12 mouse cellular contexts compared by ENCODE assay signal in genomic region chr17:80946091-80946885, GRCm38 (mm10). TPM values are rescaled to one million over a fixed set of nuclear protein-coding genes. Genes with fewer than 3 reads are reported as not detected.
DNase-seq lines count a peak whose midpoint lies in the region; ATAC-seq lines count a peak whose summit lies in the region.
"Had no signal": no experiment of that assay in that cellular context is flagged by ENCODE, and none has a peak within 500 bp of the region (broad histone marks: within the 10 kb centered on the region; RNA-seq: fewer than 3 reads in every experiment).

No protein-coding gene starts in this region.

- H3K4me2 ChIP-seq in embryonic facial prominence, embryonic 12.5 days (replicated peaks), result peak overlapping the region; percentile 7; the same call in 1 of the 2 replicates
- peak overlapping the region; percentile 25; the same call in 1 of the 2 replicates for H3K4me2 ChIP-seq in lung, embryonic 16.5 days (ENCODE audit: low read depth, low read length)
- peak overlapping the region; percentile 48 for H3K4me2 ChIP-seq in hindbrain, embryonic 12.5 days (replicated peaks)
- peak overlapping the region; percentile 85 for H3K4me2 ChIP-seq in neural tube, embryonic 13.5 days
- H3K4me2 ChIP-seq: stomach, embryonic 15.5 days had no signal

- H3K4me1 ChIP-seq in embryonic facial prominence, embryonic 12.5 days, result no peaks in the 10 kb centered on the region
- H3K4me1 ChIP-seq in embryonic facial prominence, embryonic 10.5 days, result peaks cover 13% of the 10 kb centered on the region
- peaks cover 3% of the 10 kb centered on the region; the same call in 1 of the 2 replicates for H3K4me1 ChIP-seq in lung, embryonic 16.5 days (replicated peaks; ENCODE audit: control insufficient read depth, insufficient read depth, low read length)
- peaks cover 15% of the 10 kb centered on the region for H3K4me1 ChIP-seq in hindbrain, embryonic 12.5 days
- peaks cover 43% of the 10 kb centered on the region for H3K4me1 ChIP-seq in neural tube, embryonic 13.5 days (replicated peaks)

- H3K9me3 ChIP-seq in embryonic facial prominence, embryonic 12.5 days, result no peaks in the 10 kb centered on the region
- no peaks in the 10 kb centered on the region for H3K9me3 ChIP-seq in embryonic facial prominence, embryonic 10.5 days
- no peaks in the 10 kb centered on the region for H3K9me3 ChIP-seq in lung, embryonic 16.5 days (ENCODE audit: control insufficient read depth, low read length)
- H3K9me3 ChIP-seq in hindbrain, embryonic 12.5 days (replicated peaks), result no peaks in the 10 kb centered on the region
- H3K9me3 ChIP-seq in neural tube, embryonic 13.5 days, result no peaks in the 10 kb centered on the region
- H3K9me3 ChIP-seq: limb, embryonic 12.5 days; stomach, embryonic 15.5 days had no signal

- no peak for ATAC-seq in embryonic facial prominence, embryonic 12.5 days (ENCODE audit: insufficient number of reproducible peaks, insufficient read depth, low FRiP score, low TSS enrichment)
- peak; percentile 23; the same call in 1 of the 2 replicates for ATAC-seq in lung, embryonic 16.5 days (ENCODE audit: low read depth)
- no peak for ATAC-seq in hindbrain, embryonic 12.5 days (ENCODE audit: low FRiP score)
- ATAC-seq in neural tube, embryonic 13.5 days (ENCODE audit: low read depth), result no peak

- no peak overlapping the region for H3K9ac ChIP-seq in embryonic facial prominence, embryonic 12.5 days
- H3K9ac ChIP-seq in lung, embryonic 16.5 days (ENCODE audit: low read length), result no peak overlapping the region
- no peak overlapping the region; the same call in 1 of the 2 replicates for H3K9ac ChIP-seq in hindbrain, embryonic 12.5 days
- H3K9ac ChIP-seq in neural tube, embryonic 13.5 days, result peak overlapping the region; percentile 65
- H3K9ac ChIP-seq: limb, embryonic 12.5 days; stomach, embryonic 15.5 days had no signal

- no peak overlapping the region for H3K27ac ChIP-seq in embryonic facial prominence, embryonic 12.5 days
- no peak overlapping the region for H3K27ac ChIP-seq in embryonic facial prominence, embryonic 10.5 days (replicated peaks)
- H3K27ac ChIP-seq in lung, embryonic 16.5 days (ENCODE audit: low read length), result no peak overlapping the region
- no peak overlapping the region for H3K27ac ChIP-seq in hindbrain, embryonic 12.5 days
- peak overlapping the region; percentile 38; the same call in 1 of the 2 replicates for H3K27ac ChIP-seq in neural tube, embryonic 13.5 days (replicated peaks)
- H3K27ac ChIP-seq: limb, embryonic 12.5 days; stomach, embryonic 15.5 days had no signal

- H3K36me3 ChIP-seq in embryonic facial prominence, embryonic 12.5 days, result no peaks in the 10 kb centered on the region
- H3K36me3 ChIP-seq in embryonic facial prominence, embryonic 10.5 days (replicated peaks), result no peaks in the 10 kb centered on the region
- no peaks in the 10 kb centered on the region for H3K36me3 ChIP-seq in lung, embryonic 16.5 days (ENCODE audit: control insufficient read depth, insufficient read depth, low read length)
- no peaks in the 10 kb centered on the region for H3K36me3 ChIP-seq in hindbrain, embryonic 12.5 days
- H3K36me3 ChIP-seq in neural tube, embryonic 13.5 days, result no peaks in the 10 kb centered on the region
- H3K36me3 ChIP-seq: G1E; limb, embryonic 12.5 days; stomach, embryonic 15.5 days had no signal

- DNase-seq in embryonic facial prominence, embryonic 10.5 days (ENCODE audit: low spot score), result no peak
- DNase-seq in lung, postnatal 4 days, result no peak
- no peak for DNase-seq in urinary bladder, postnatal 10 days (ENCODE audit: low spot score)
- DNase-seq in MN1 (ENCODE audit: low spot score), result no peak
- DNase-seq: heart, adult 18-20 months had no signal

- no peak overlapping the region for H3K4me3 ChIP-seq in embryonic facial prominence, embryonic 12.5 days
- no peak overlapping the region for H3K4me3 ChIP-seq in embryonic facial prominence, embryonic 10.5 days
- H3K4me3 ChIP-seq in lung, embryonic 16.5 days (ENCODE audit: low read length), result no peak overlapping the region; the same call in 1 of the 2 replicates
- peak overlapping the region; percentile 33 for H3K4me3 ChIP-seq in hindbrain, embryonic 12.5 days
- H3K4me3 ChIP-seq in neural tube, embryonic 13.5 days, result peak overlapping the region; percentile 88
- H3K4me3 ChIP-seq: stomach, embryonic 15.5 days had no signal

- 80% methylated on average over 5 of the region's 5 CpGs for WGBS in embryonic facial prominence, embryonic 12.5 days
- WGBS in embryonic facial prominence, embryonic 10.5 days, result 78% methylated on average over 5 of the region's 5 CpGs
- 53% methylated on average over 5 of the region's 5 CpGs for whole genome bisulfite sequencing in lung, embryonic 16.5 days
- WGBS in hindbrain, embryonic 12.5 days, result 60% methylated on average over 5 of the region's 5 CpGs
- 63% methylated on average over 5 of the region's 5 CpGs for WGBS in neural tube, embryonic 13.5 days

- H3K27me3 ChIP-seq in embryonic facial prominence, embryonic 12.5 days, result peaks cover 39% of the 10 kb centered on the region
- H3K27me3 ChIP-seq in embryonic facial prominence, embryonic 10.5 days (replicated peaks; ENCODE audit: low read depth, poor library complexity, severe bottlenecking), result peaks cover 70% of the 10 kb centered on the region
- peaks cover 20% of the 10 kb centered on the region for H3K27me3 ChIP-seq in lung, embryonic 16.5 days (ENCODE audit: control insufficient read depth, insufficient read depth, low read depth, low read length)
- no peaks in the 10 kb centered on the region for H3K27me3 ChIP-seq in hindbrain, embryonic 12.5 days
- no peaks in the 10 kb centered on the region; the same call in 1 of the 2 replicates for H3K27me3 ChIP-seq in neural tube, embryonic 13.5 days

RNA-seq across cellular contexts. Expression of gene Tmem178, which starts 1.9 kb away (rescaled TPM):
- 5.8 and 7.5 TPM in 2 replicates for polyA plus RNA-seq in embryonic facial prominence, embryonic 12.5 days (2016; fragmentation: Nextera tagmentation; extraction: Ambion mirVana)
- polyA plus RNA-seq in embryonic facial prominence, embryonic 10.5 days (2016; fragmentation: Nextera tagmentation; extraction: Ambion mirVana), result 2.4 and 3.9 TPM in 2 replicates
- polyA plus RNA-seq in lung, embryonic 16.5 days (2015; fragmentation: Nextera tagmentation; extraction: Ambion mirVana), result 15.2 and 15.8 TPM in 2 replicates
- polyA plus RNA-seq in hindbrain, embryonic 12.5 days (2016; fragmentation: Nextera tagmentation; extraction: Ambion mirVana), result 23.1 and 23.7 TPM in 2 replicates
- polyA plus RNA-seq in neural tube, embryonic 13.5 days (2015; fragmentation: Nextera tagmentation; extraction: Ambion mirVana), result 36.5 and 41.6 TPM in 2 replicates
- polyA plus RNA-seq: G1E had no signal

Comparison
In these comparisons a context has a peak if more than half of its experiments do, and no peak if none do; other contexts are left out.
1. H3K4me2 ChIP-seq: peak in every context shown above with its lines; median percentile 85 in neural tube, embryonic 13.5 days; 48 in hindbrain, embryonic 12.5 days; 25 in lung, embryonic 16.5 days; 7 in embryonic facial prominence, embryonic 12.5 days.
2. H3K4me3 ChIP-seq: peak in hindbrain, embryonic 12.5 days (single experiment) and neural tube, embryonic 13.5 days (single experiment); none in embryonic facial prominence, embryonic 12.5 days (single experiment), embryonic facial prominence, embryonic 10.5 days (single experiment) and lung, embryonic 16.5 days (single experiment).